Mouse (Mus musculus): ENCODE data around the gene Mgp. TPM values are rescaled to one million over a fixed set of nuclear protein-coding genes. Genes with fewer than 3 reads are reported as not detected.

The Mgp gene
- polyA plus RNA-seq, 1 experiment: not detected

DNA sequence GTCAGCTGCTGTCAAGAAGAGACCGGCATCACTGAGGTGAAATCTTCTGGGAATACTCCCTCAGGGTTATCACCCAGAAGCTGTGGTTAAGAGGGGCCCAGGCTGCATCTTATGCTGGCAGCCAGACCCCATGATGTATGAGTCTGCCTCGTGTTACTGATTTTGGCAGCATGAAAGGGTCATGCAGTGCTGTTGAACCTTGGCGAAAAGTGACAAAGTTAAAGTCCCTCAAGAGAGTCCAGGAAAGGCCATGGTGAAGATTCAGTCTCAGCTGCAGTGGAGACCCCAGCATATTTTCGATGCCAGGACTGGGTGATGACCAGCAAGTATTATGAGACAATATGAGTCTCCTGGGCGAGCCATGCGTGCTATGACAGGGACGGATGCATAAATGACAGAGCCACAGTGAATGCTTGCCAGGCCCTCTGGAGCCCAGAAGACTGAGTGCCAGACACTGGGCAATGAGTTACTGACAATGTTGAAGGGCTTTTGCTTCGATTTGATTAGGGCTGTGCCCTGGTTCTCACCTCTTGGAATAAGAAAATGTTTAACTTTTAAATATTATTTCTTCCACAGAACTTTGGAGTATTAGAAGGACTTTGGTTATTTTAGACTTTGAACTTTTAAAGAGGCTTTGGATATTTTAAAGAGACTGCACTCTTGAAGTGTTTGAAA lies 40.2 kb upstream of the Mgp start:
- peaks cover 2% of the 10 kb centered on the region; the same call in 1 of the 2 replicates for H3K4me1 ChIP-seq (ENCODE audit: control insufficient read depth, insufficient read depth, low read length)
- TF ChIP-seq CTCF (IDR thresholded peaks at IDR 0.05; ENCODE audit: insufficient read depth, low read depth, low read length) (no peak), POLR2A (IDR thresholded peaks at IDR 0.05; ENCODE audit: insufficient read depth, low read depth, low read length) (no peak)
- WGBS: 86% methylated on average over 8 of the region's 8 CpGs

GRCm38 (mm10) chr6:136914234-136914633 lies 38.6 kb upstream of the Mgp start:
- 91% methylated on average over 6 of the region's 6 CpGs for WGBS
- Histone ChIP-seq H3K27ac (ENCODE audit: insufficient read depth, low read depth, low read length) (no peak overlapping the region), H3K4me3 (ENCODE audit: insufficient read depth, low read depth, low read length) (no peak overlapping the region), H3K4me1 (ENCODE audit: control insufficient read depth, insufficient read depth, low read length) (0 out of 2 replicates have a peak, but pooled peaks cover 2% of the 10 kb centered on the region)
- TF ChIP-seq CTCF (IDR thresholded peaks at IDR 0.05; ENCODE audit: insufficient read depth, low read depth, low read length) (no peak), POLR2A (IDR thresholded peaks at IDR 0.05; ENCODE audit: insufficient read depth, low read depth, low read length) (no peak)

More for the DNA sequence above, 40.2 kb upstream of the Mgp start:
- Histone ChIP-seq H3K27ac (ENCODE audit: insufficient read depth, low read depth, low read length) (no peak overlapping the region), H3K4me3 (ENCODE audit: insufficient read depth, low read depth, low read length) (no peak overlapping the region)

DNA sequence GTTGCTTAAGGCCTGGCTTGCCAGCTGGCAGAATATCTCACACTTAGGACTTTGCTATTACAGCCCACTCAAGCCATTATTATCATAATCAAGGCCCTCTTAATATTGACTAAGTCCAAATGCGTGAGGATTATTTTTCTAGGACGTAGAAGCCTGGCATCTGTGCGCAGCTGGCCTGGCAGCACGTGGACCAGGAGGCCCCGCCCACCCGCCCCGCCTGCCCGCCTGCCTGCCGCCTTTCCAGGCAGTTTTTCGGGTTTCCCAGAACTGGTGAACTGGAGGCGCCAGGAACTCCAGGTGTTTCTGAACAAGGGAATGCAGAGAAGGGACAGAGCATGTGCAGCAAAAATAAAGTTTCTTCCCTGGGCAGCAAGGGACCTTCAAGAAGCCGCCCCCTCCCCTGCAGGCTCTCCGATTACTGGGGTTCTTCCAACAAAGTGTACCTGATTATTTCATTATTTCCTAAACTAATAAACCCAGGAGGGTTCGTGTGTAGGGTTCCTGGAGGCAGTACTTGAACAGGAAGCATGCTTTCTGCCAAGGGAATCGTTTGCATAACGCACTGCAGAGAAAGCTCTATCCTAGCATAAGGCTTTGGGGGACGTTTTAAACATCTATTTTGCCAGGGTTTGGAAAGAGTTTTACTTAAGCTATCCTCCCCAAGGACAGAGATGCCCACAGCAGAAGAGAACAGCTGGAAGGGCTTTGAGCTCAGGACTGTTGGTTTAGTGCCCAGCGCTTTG lies 37.9 kb upstream of the Mgp start:
- WGBS: 12% methylated on average over 18 of the region's 18 CpGs
- Histone ChIP-seq H3K4me3 (ENCODE audit: insufficient read depth, low read depth, low read length) (no peak overlapping the region; the same call in 1 of the 2 replicates), H3K27ac (ENCODE audit: insufficient read depth, low read depth, low read length) (no peak overlapping the region), H3K4me1 (ENCODE audit: control insufficient read depth, insufficient read depth, low read length) (0 out of 2 replicates have a peak, but pooled peaks cover 2% of the 10 kb centered on the region)
- TF ChIP-seq POLR2A (IDR thresholded peaks at IDR 0.05; ENCODE audit: insufficient read depth, low read depth, low read length) (no peak), CTCF (IDR thresholded peaks at IDR 0.05; ENCODE audit: insufficient read depth, low read depth, low read length) (no peak)

DNA sequence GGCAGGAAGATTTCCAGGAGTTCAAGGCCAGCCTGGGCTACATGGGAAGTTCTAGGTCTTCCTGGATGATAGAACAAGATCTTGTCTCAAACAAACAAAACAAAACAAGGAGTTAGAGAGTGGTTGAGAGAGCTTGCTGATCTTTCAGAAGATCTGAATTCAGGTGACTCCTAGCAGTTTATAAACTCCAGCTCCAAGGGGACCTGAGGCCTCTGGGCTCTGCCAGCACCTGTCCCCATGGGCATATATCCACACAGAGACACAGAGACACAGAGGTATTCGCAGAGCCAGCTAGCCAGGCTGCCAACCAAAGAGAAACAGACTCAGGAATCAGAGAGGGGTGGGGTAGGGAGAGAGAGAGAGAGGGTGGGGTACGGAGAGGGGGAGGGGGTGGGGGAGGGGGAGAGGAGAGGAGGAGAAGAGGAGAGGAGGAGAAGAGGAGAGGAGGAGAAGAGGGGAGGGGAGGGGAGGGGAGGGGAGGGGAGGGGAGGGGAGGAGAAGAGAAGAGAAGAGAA lies 37.2 kb upstream of the Mgp start:
- Histone ChIP-seq H3K27ac (ENCODE audit: insufficient read depth, low read depth, low read length) (no peak overlapping the region), H3K4me3 (ENCODE audit: insufficient read depth, low read depth, low read length) (no peak overlapping the region), H3K4me1 (ENCODE audit: control insufficient read depth, insufficient read depth, low read length) (0 out of 2 replicates have a peak, but pooled peaks cover 2% of the 10 kb centered on the region)
- WGBS: 58% methylated on average over 1 of the region's 2 CpGs
- TF ChIP-seq CTCF (IDR thresholded peaks at IDR 0.05; ENCODE audit: insufficient read depth, low read depth, low read length): no peak
- no peak for TF ChIP-seq POLR2A (IDR thresholded peaks at IDR 0.05; ENCODE audit: insufficient read depth, low read depth, low read length)

DNA sequence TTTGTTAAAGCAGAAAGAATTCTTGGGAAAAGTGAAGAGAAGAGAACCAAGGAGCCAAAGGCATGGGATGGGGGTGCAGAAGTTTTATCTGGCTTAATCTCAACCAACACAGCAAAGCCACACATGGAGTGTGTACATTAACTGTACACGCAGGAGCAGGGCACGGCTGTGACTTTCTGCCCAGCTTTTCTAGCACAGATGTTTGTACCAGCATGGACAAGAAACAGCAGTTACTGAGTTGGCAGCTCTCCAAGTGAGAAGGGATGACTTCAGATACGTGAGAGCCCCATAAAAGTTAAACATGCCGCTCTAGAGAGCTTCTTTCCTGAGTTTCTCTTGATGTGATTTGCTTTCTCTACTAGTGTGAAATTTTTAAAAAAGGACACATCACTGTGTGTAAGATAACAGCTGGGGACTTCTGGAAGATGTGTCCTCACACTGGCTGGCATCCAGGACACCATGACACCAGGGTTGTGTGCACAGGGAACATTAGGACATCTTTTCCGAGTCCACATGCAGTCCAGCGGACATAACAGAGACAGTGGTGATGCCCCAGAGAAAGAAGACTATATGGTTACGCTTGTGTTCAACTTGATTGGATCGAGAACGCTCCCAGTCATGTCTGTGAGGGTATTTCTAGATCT lies 34.7 kb upstream of the Mgp start:
- no peak overlapping the region for H3K4me3 ChIP-seq (ENCODE audit: insufficient read depth, low read depth, low read length)
- TF ChIP-seq CTCF (IDR thresholded peaks at IDR 0.05; ENCODE audit: insufficient read depth, low read depth, low read length): no peak
- TF ChIP-seq POLR2A (IDR thresholded peaks at IDR 0.05; ENCODE audit: insufficient read depth, low read depth, low read length): no peak
- peaks cover 13% of the 10 kb centered on the region for H3K4me1 ChIP-seq (ENCODE audit: control insufficient read depth, insufficient read depth, low read length)

DNA sequence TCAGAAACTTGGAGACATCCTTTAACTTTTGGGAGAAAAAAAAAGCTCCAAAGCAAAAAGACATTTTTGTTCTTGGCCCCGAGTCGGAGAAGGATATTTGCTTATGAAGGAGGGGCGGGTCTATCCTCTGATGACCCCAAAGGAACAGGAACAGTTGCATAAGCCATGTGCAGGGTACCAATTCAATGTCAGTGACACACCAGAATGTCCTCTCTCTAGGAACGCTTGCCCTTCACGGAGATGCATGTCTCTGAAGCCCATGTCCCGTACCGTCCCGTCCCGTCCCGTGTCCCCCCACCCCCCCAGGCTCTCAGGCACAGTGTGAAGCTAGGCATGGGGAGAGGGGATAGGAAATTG lies 31.3 kb upstream of the Mgp start:
- TF ChIP-seq POLR2A (IDR thresholded peaks at IDR 0.05; ENCODE audit: insufficient read depth, low read depth, low read length) (no peak), CTCF (IDR thresholded peaks at IDR 0.05; ENCODE audit: insufficient read depth, low read depth, low read length) (no peak)
- WGBS: 53% methylated on average over 10 of the region's 10 CpGs
- Histone ChIP-seq H3K4me1 (ENCODE audit: control insufficient read depth, insufficient read depth, low read length) (peaks cover 13% of the 10 kb centered on the region), H3K27ac (ENCODE audit: insufficient read depth, low read depth, low read length) (no peak overlapping the region), H3K4me3 (ENCODE audit: insufficient read depth, low read depth, low read length) (no peak overlapping the region)

More for the DNA sequence above, 34.7 kb upstream of the Mgp start:
- no peak overlapping the region for H3K27ac ChIP-seq (ENCODE audit: insufficient read depth, low read depth, low read length)
- WGBS: 62% methylated on average over 9 of the region's 9 CpGs

- 65% methylated on average over 19 of the region's 19 CpGs for WGBS
- Histone ChIP-seq H3K27ac (ENCODE audit: insufficient read depth, low read depth, low read length) (no peak overlapping the region), H3K4me1 (ENCODE audit: control insufficient read depth, insufficient read depth, low read length) (peaks cover 13% of the 10 kb centered on the region), H3K4me3 (ENCODE audit: insufficient read depth, low read depth, low read length) (no peak overlapping the region)
- TF ChIP-seq CTCF (IDR thresholded peaks at IDR 0.05; ENCODE audit: insufficient read depth, low read depth, low read length) (no peak), POLR2A (IDR thresholded peaks at IDR 0.05; ENCODE audit: insufficient read depth, low read depth, low read length) (no peak)
Observed at GRCm38 (mm10) chr6:136906283-136906936, 30.8 kb upstream of the Mgp start.

DNA sequence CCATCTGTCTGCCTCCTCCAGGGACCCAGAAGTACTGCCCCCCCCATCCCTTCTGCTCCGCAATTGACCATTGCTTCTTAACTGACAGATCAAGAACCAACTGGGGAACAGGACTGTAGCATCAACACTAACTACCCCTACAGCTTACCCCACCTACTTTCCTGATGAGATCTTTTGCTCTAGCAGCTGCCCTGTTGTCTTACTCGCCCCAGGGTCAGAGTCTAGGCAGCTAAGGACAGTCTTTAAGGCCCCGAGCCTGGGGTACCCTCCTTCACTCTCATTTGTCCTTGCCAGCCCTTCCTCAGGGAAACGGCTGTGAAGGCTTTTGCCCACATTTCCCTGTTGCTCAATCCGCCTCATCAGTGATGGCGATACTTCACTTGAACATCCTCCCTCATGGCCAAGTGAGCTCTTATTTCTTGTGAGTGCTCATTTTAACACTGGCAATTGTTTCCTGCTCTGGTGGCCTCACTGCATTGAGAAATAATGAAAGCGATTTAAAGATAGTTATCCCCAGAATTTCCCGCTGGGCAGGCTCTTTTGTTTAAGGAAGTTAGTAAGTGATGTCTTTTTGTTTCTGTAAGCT lies 28.4 kb upstream of the Mgp start:
- WGBS: 79% methylated on average over 8 of the region's 8 CpGs
- TF ChIP-seq CTCF (IDR thresholded peaks at IDR 0.05; ENCODE audit: insufficient read depth, low read depth, low read length): no peak
- no peak for TF ChIP-seq POLR2A (IDR thresholded peaks at IDR 0.05; ENCODE audit: insufficient read depth, low read depth, low read length)

More for the DNA sequence above, 28.4 kb upstream of the Mgp start:
- Histone ChIP-seq H3K4me1 (ENCODE audit: control insufficient read depth, insufficient read depth, low read length) (peaks cover 11% of the 10 kb centered on the region), H3K27ac (ENCODE audit: insufficient read depth, low read depth, low read length) (no peak overlapping the region), H3K4me3 (ENCODE audit: insufficient read depth, low read depth, low read length) (no peak overlapping the region)
